Mouse (Mus musculus) forebrain, embryonic 12.5 days (tissue): ENCODE results near the gene Fam43b. TPM values are rescaled to one million over a fixed set of nuclear protein-coding genes. Genes with fewer than 3 reads are reported as not detected.
A peak's percentile ranks its signal among the peaks of the same experiment; 100 is the strongest.
"Not testable (repeated sequence)": the region's sequence is repeated elsewhere in the genome, so short reads cannot be mapped to it uniquely, and the experiment has no call there.

Experiments
- ATAC-seq: fragments of 200-750 bp; cut with Nextera tagmentation; 2 replicates; pipeline ENCODE4 v1.8.0; 2017; ENCODE audit warnings: moderate TSS enrichment; ENCODE audit not compliant: low FRiP score
- H3K27ac ChIP-seq: fragments of 300-500 bp; sonication (generic); 2 replicates; pipeline ENCODE4 v1.5.1; 2016; ENCODE audit warnings: mild to moderate bottlenecking
- H3K27me3 ChIP-seq: fragments of 300-500 bp; sonication (generic); 2 replicates; pipeline ENCODE4 v1.6.1; 2016; ENCODE audit warnings: mild to moderate bottlenecking
- H3K36me3 ChIP-seq: fragments of 300-500 bp; sonication (generic); replicated peaks from 2 replicates; pipeline ENCODE4 v1.6.1; 2016; ENCODE audit warnings: mild to moderate bottlenecking
- H3K4me1 ChIP-seq: fragments of 300-500 bp; sonication (generic); 2 replicates; pipeline ENCODE4 v1.6.1; 2016
- H3K4me2 ChIP-seq: fragments of 300-500 bp; sonication (generic); 2 replicates; pipeline ENCODE4 v1.6.1; 2016; ENCODE audit warnings: mild to moderate bottlenecking, moderate library complexity
- H3K4me3 ChIP-seq: fragments of 300-500 bp; sonication (generic); replicated peaks from 2 replicates; pipeline ENCODE4 v1.5.1; 2016; ENCODE audit warnings: mild to moderate bottlenecking
- H3K9ac ChIP-seq: fragments of 300-500 bp; sonication (generic); 2 replicates; pipeline ENCODE4 v1.6.1; 2016; ENCODE audit warnings: mild to moderate bottlenecking
- H3K9me3 ChIP-seq: fragments of 300-500 bp; sonication (generic); 2 replicates; pipeline ENCODE4 v1.6.1; 2016
- WGBS: fragments of 180-500 bp; shearing (Covaris S2); methylation state at CpG from one replicate; pipeline ENCODE4 v1.1.7; 2016; 5-methylcytosine and 5-hydroxymethylcytosine counted together
- polyA plus RNA-seq: library from polyadenylated mRNA; unstranded; fragments of >200 nt; fragmentation: Nextera tagmentation; extraction: Ambion mirVana; gene quantifications from 2 replicates; pipeline ENCODE4 v1.2.1, GENCODE M21; 2016

Fam43b gene
- 0.21 and 0.24 TPM in 2 replicates for polyA plus RNA-seq

DNA sequence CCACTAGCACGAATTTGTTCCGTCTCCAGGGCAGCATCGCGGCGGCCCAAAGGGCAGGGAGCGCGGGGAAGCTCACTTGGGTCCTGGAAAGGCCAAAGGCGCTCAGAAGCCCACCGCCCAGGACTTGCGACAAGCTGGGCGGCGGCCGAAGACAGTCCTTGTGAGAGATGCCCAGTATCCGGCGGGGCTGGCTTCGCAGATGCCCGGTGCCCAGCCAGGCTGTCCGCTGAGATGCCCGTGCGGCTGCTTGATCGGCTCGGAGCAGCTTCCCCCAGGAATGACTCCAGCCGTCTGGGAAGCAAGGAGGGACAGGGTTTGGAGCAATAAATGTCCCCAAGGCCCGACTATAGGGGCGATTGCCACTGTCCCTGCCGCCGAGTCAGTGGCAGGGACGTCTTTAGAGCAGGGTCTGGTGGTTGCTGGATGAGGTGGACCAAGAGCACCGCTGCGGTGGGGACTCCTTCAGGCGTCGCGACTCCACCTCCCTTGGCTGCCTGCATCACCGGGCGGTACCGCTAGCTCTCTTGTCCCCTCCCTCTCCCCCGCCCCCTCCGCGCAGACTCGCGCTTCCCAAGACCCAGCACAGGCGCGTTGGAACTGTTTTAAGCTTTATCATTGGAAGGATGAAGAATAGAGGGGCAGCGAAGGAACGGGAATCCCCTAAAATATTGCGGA lies at the start of gene Fam43b:
Fam43b (minus strand) TSS at position 558 of the 675 bp plus-strand sequence.
- peak within 1 kb of the TSS; percentile 56 for H3K4me2 ChIP-seq
- H3K27ac ChIP-seq, result no peak within 1 kb of the TSS
- H3K9me3 ChIP-seq, result no peaks in the 10 kb centered on the region
- peak within 1 kb of the TSS; percentile 39 for H3K4me3 ChIP-seq
- H3K36me3 ChIP-seq, result no peaks in the 10 kb centered on the region
- WGBS, result under 1% methylated on average over 46 of the region's 46 CpGs
- H3K9ac ChIP-seq, result peak within 1 kb of the TSS; percentile 29
- ATAC-seq, result no peak
- H3K4me1 ChIP-seq, result peaks cover 19% of the 10 kb centered on the region
- H3K27me3 ChIP-seq, result peaks cover 94% of the 10 kb centered on the region

DNA sequence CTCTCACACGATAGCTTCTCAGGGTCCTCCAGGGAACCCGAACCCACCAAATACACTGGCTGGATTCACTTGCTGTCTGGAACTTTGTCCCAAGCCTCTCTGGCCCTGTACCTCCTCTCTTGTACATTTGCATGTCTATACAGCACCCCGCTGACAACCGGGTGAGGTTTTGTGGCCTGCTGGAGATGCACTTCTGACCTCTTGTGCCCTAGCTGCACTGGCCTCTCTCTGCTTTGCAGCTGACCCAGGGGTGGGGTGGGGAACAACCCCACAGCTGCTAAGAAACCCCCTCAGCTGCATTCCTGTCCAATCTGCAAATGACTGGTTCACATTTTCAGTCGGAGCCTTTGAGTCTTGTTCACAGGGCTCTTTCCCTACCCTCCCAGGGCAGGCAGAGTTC lies 48.6 kb upstream of the Fam43b start:
- Histone ChIP-seq H3K36me3 (peaks cover 29% of the 10 kb centered on the region), H3K27me3 (peaks cover 25% of the 10 kb centered on the region; the same call in 1 of the 2 replicates), H3K4me1 (peaks cover 31% of the 10 kb centered on the region), H3K4me2 (no peak overlapping the region), H3K27ac (no peak overlapping the region), H3K9ac (no peak overlapping the region), H3K4me3 (no peak overlapping the region), H3K9me3 (no peaks in the 10 kb centered on the region)
- ATAC-seq, result no peak
- WGBS, result 5% methylated on average over 5 of the region's 5 CpGs

DNA sequence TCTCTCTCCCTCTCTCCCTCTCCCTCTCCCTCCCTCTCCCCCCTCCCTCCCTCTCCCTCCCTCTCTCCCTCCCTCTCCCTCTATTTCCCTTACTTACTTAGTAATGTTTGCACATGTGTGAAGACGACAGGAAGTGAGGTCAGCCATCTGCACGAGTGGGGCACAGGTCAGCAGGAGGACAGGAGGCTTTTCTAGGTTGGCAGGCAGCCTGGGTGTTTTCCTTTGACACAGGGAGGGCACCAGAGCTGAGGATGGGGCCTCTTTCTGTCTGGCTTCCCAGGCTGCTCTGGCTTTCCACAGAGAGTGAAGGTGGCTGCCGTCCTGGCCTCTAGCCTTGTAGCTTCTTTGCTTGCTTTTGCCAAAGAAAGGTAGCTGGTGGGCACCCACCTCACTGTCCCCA lies 43.7 kb upstream of the Fam43b start:
- ATAC-seq, result no peak
- H3K36me3 ChIP-seq, result peaks cover 70% of the 10 kb centered on the region
- H3K4me1 ChIP-seq, result peaks cover 13% of the 10 kb centered on the region
- no peak overlapping the region for H3K27ac ChIP-seq
- H3K9ac ChIP-seq, result no peak overlapping the region
- 0 out of 2 replicates have a peak, but pooled peaks cover 5% of the 10 kb centered on the region for H3K27me3 ChIP-seq
- H3K4me2 ChIP-seq, result no peak overlapping the region
- no peak overlapping the region for H3K4me3 ChIP-seq
- WGBS, result 83% methylated on average over 3 of the region's 3 CpGs
- no peaks in the 10 kb centered on the region for H3K9me3 ChIP-seq

DNA sequence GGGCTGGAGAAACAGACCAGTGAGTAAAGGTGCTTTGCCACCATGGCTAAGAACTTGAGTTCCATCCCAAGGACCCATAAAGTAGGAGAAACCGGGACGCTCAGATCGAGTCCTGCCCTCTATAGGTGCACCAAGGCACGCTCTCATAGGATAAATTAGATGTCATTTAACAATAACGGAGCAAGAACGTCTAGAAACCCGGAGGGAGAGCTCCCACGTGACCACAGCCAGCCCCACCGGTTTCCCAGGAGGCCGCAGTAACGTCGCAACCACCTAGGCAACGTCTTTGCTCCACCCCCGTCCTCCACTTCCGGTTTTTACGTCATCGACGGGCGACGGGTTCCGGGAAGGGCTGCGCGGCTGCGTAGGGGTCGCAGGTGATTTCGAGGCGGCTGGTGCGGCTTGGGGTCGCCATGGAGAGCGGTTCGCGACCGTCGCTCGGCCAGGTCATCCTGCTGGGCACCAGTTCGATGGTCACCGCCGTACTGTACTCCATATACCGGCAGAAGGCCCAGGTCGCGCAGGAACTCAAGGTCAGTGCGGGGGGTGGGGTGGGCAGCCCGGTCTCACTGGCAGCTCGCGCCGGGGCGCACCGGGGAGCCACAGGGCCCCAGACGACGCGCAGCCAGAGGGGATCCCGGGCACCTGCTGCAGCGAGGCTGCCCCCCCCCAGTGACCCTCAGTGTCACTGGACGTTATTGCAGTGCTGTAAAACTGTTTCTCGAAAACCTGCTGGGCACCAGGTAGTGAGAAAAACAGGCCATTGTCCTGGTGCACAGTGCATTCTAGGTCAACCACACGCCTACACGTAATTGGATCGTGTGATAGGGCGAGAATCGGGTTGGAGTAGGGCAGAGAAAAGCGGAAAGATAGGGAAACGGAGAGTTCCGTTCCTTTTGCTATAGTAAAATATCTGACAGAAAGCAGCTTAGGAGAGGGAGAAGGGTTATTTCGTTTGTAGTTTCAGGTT lies 38.3 kb upstream of the Fam43b start, which contains the start of gene Mul1:
Mul1 (plus strand) TSS at position 325 of the 970 bp plus-strand sequence.
- 1% methylated on average over 64 of the region's 64 CpGs for WGBS
- peak within 1 kb of the TSS; percentile 98 for H3K4me3 ChIP-seq
- H3K4me1 ChIP-seq, result peaks cover 15% of the 10 kb centered on the region
- peak within 1 kb of the TSS; percentile 83 for H3K9ac ChIP-seq
- peak; percentile 93 for ATAC-seq
- H3K4me2 ChIP-seq, result peak within 1 kb of the TSS; percentile 93
- H3K27ac ChIP-seq, result peak within 1 kb of the TSS; percentile 57; the same call in 1 of the 2 replicates
- peaks cover 38% of the 10 kb centered on the region for H3K36me3 ChIP-seq
- no peaks in the 10 kb centered on the region for H3K9me3 ChIP-seq
- peaks cover 15% of the 10 kb centered on the region for H3K27me3 ChIP-seq

DNA sequence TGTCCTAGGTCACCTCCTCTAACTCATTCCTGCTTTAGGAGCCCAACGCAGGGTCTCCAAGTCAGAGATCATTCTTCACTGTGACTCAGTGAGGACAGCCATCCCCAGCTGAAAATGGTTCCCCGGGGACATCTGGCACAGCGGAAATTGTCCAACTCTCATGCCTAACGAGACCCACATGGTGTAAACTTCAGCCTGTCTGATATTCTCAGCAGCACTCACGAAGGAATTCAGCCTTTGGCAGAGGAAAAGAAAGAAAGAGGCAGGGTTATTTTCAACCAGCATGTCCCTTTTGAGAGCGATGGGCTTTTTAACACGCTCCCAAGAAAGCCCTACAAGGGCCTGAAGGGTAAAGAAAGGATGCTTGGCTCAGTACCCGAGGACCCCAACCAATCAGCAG lies 35.0 kb upstream of the Fam43b start:
- ATAC-seq, result no peak
- H3K4me2 ChIP-seq, result no peak overlapping the region
- no peak overlapping the region for H3K27ac ChIP-seq
- peaks cover 25% of the 10 kb centered on the region for H3K27me3 ChIP-seq
- H3K9me3 ChIP-seq, result no peaks in the 10 kb centered on the region
- H3K4me1 ChIP-seq, result peaks cover 14% of the 10 kb centered on the region
- no peak overlapping the region for H3K9ac ChIP-seq
- H3K4me3 ChIP-seq, result no peak overlapping the region
- peaks cover 5% of the 10 kb centered on the region; the same call in 1 of the 2 replicates for H3K36me3 ChIP-seq
- 57% methylated on average over 8 of the region's 8 CpGs for WGBS

DNA sequence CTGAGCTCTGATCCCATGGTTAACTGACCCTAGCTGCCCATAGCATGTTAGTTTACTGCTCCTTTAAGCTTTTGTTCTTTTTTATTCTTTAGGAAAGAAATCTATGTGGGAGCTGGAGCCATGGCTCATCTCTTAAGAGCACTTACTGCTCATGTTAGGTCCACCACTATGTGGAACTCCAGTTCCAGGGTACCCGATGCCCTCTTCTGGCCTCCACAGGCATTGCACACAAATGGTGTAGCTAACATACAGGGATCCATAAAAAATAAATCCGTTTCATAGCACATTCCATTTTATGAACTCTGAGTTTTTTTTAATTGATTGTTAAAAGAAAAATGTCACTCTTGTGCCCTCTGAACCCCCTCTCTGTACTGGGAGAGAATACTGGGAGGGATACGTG lies 33.5 kb upstream of the Fam43b start:
- Histone ChIP-seq H3K9ac (no peak overlapping the region), H3K4me3 (no peak overlapping the region), H3K4me1 (no peaks in the 10 kb centered on the region), H3K27ac (no peak overlapping the region), H3K4me2 (no peak overlapping the region), H3K9me3 (no peaks in the 10 kb centered on the region), H3K27me3 (peaks cover 25% of the 10 kb centered on the region), H3K36me3 (no peaks in the 10 kb centered on the region)
- ATAC-seq, result no peak
- 46% methylated on average over 3 of the region's 3 CpGs for WGBS

DNA sequence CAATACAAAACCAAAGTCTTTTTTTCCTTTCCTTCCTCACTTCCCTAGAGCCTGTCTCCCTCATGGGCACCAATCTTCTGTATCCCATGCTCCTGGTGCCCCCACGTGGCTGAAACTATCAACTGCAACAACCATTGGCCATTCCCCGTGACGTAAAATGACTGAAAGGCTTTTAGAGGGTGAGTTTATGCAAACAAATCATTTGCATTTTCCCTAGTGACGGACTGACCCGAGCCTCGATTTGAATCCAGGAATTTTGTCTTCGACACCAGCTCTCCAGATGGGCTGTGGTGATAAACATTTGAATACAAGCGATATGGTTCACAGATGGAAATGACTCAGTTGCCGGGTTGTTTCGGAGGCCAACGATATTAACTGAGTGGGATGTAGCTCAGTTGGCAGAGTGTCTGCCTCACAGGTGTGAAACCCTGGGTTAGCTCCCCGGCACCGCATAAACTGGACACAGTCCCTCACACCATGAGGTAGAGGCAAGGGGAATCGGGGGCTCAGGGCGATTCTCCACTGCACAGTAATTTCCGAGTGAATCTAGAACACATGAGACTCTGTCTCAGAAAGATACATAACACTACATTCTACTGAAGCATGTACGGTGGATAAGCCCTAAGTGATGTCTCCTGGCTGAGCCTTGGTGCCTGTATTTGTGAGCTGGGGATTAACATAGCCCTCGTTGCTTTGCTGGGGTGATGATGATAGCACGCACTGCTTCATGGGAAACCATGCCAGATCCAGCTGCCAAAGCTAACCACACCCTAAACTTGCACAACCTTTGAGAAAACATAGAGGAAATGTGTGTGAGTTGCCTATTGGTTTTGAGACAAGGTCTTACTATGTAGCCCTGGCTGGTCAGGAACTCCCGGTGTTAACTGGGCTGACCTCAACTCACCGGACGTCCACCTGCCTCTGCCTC lies 30.7 kb upstream of the Fam43b start:
- 43% methylated on average over 22 of the region's 22 CpGs for WGBS
- Histone ChIP-seq H3K27ac (no peak overlapping the region), H3K4me1 (no peaks in the 10 kb centered on the region), H3K9ac (no peak overlapping the region), H3K4me2 (no peak overlapping the region), H3K4me3 (no peak overlapping the region), H3K9me3 (no peaks in the 10 kb centered on the region), H3K36me3 (no peaks in the 10 kb centered on the region), H3K27me3 (peaks cover 10% of the 10 kb centered on the region)
- 0 out of 2 replicates have a peak, but pooled peaks have one; percentile 39 for ATAC-seq

DNA sequence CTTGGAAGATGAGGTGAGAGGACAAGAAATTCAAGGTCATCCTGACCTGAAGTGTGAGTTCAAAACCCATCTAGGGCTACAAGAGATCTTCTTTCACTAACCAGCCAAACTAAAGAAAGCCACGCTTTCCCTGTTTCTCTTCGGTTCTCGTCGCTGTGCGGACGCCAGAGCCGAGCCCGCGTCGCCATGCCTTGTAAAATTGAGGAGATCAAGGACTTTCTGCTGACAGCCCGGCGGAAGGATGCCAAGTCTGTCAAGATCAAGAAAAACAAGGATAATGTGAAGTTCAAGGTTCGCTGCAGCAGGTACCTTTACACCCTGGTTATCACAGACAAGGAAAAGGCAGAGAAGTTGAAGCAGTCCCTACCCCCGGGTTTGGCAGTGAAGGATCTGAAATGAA lies 29.3 kb upstream of the Fam43b start:
- H3K27ac ChIP-seq, H3K4me2 ChIP-seq, ATAC-seq, H3K4me1 ChIP-seq, H3K9ac ChIP-seq, H3K4me3 ChIP-seq, H3K36me3 ChIP-seq, H3K9me3 ChIP-seq: not testable (repeated sequence)
- H3K27me3 ChIP-seq, result peaks cover 23% of the 10 kb centered on the region
- WGBS, result 92% methylated on average over 14 of the region's 14 CpGs

DNA sequence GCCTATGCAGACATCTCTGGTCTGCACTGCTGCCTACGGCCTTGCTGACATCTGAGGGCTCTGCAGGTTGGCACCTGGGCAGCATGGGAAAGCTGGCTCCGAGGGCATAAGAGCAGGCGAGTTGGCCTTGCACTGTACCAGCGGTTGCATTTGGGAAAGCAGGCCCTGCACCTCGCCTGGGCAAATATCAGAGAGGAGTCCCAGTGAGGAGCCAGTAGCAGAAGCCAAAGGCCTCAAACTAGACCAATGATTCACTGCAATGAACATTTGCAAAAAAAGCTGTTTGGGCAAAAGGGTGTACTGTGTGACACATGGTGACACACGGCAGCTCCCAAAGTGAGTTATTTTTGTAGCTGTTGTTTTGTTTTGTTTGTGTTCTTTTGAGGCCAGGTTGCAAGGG lies 28.7 kb upstream of the Fam43b start:
- Histone ChIP-seq H3K9me3 (no peaks in the 10 kb centered on the region), H3K27me3 (peaks cover 27% of the 10 kb centered on the region), H3K4me2 (no peak overlapping the region), H3K27ac (no peak overlapping the region), H3K9ac (no peak overlapping the region), H3K4me3 (no peak overlapping the region), H3K4me1 (no peaks in the 10 kb centered on the region), H3K36me3 (no peaks in the 10 kb centered on the region)
- 81% methylated on average over 6 of the region's 6 CpGs for WGBS
- no peak for ATAC-seq

DNA sequence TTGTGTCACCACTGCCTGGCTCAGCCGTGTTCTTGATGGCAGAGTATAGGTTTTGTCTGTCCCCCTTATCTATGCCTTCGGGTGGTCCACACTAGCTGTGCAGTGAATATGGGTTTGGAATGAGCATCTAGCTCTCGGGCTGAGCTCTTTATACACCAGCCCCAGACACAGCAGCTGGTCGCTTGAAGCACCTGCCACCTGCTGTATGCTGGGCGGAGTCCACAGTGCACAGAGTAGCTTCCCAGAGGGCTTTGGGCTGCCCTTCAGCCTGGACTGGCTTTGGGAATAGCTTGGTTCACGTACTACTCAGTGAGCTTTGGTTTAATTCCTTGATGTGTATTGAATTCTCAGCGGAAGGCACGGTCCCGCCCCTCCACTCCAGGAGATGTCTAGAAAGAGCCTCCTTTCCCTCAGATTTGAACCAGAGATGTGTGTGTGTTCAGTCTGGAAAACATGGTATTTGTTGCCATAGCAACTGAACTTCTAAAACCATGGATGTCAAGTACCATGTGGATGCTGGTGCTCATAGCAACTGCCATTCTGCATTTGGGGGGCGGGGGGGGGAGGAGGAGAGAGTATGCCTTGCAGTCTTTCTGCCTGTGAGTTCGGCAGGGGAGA lies 22.1 kb upstream of the Fam43b start:
- Histone ChIP-seq H3K9me3 (no peaks in the 10 kb centered on the region), H3K27me3 (peaks cover 45% of the 10 kb centered on the region), H3K36me3 (no peaks in the 10 kb centered on the region), H3K4me3 (no peak overlapping the region), H3K4me1 (peaks cover 12% of the 10 kb centered on the region), H3K9ac (no peak overlapping the region), H3K4me2 (no peak overlapping the region), H3K27ac (no peak overlapping the region)
- ATAC-seq, result no peak
- WGBS, result 51% methylated on average over 11 of the region's 11 CpGs

DNA sequence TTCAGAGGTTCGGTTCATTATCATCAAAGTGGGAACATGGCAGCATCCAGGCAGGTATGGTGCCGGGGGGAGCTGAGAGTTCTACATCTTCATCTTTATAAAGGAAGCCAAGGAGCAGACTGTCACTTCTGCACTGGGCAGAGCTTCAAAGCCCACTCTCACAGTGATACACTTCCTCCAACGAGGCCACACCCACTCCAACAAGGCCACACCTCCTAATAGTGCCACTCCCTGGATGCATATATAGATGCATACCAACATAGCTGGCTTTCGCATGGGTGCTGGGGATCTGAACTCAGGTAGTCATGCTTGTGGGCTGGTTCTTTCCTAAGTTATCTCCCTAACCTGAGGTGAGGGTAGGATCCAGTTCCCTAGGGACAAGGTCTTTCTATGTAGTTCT lies 21.6 kb upstream of the Fam43b start:
- H3K9ac ChIP-seq, result no peak overlapping the region
- H3K4me2 ChIP-seq, result no peak overlapping the region
- no peak overlapping the region for H3K4me3 ChIP-seq
- H3K4me1 ChIP-seq, result peaks cover 12% of the 10 kb centered on the region
- no peak overlapping the region for H3K27ac ChIP-seq
- H3K9me3 ChIP-seq, result no peaks in the 10 kb centered on the region
- no peaks in the 10 kb centered on the region for H3K36me3 ChIP-seq
- 90% methylated on average over 4 of the region's 4 CpGs for WGBS
- no peak for ATAC-seq
- peaks cover 45% of the 10 kb centered on the region for H3K27me3 ChIP-seq
